Mouse (Mus musculus): ENCODE measurements around the gene Tnks2. TPM values are rescaled to one million over a fixed set of nuclear protein-coding genes. Genes with fewer than 3 reads are reported as not detected.
"Not testable (repeated sequence)": the region's sequence is repeated elsewhere in the genome, so short reads cannot be mapped to it uniquely, and the experiment has no call there.

The Tnks2 gene
- polyA plus RNA-seq, 1 experiment from 2014 or later: 40.7 TPM

DNA sequence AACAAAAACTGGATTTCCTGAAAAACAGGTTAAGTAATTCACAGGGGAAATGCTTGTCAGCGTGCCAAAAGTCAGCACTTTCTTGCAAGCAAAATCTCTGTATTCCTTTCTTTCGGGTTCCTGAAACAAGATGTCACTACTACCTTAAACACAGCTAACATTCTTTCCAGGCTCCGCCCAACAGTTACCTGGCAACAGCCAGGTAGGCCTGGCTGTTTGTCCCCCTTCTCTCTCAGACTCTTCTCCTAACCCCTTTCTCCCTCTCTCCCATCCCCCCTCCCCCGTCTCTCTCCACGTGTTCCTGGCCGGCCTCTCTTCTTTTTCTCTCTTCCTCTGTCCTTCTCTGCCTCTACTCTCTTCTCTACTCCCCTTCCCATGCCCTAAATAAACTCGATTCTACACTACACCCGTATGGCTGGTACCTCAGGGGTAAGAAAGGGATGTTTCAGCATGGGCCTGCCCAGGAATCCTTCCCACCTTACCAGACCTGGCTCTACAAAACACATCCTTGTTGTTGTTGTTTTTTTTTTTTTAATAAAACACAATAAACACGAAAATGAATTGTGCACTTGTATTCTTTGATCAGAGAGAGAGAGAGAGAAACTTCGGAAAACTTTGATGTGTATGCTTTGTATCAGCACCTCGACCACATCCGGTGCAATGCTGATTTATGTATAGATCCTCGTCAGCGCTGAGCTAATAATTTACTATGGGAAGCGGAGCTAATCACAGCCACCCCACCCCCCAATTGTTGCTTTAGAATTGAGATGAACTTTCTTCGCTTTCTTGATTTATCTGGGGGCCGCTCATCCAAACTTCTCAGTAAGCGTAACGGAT, 863 bp upstream of the Tnks2 start:
- peak; percentile 68 for ATAC-seq
- Histone ChIP-seq H3K27ac (peak overlapping the region; percentile 98), H3K4me1 (replicated peaks) (peaks cover 8% of the 10 kb centered on the region), H3K4me2 (replicated peaks) (peak overlapping the region; percentile 70), H3K27me3 (replicated peaks) (no peaks in the 10 kb centered on the region), H3K9ac (peak overlapping the region; percentile 97), H3K9me3 (no peaks in the 10 kb centered on the region), H3K4me3 (replicated peaks) (peak overlapping the region; percentile 96), H3K36me3 (no peaks in the 10 kb centered on the region)
- 5% methylated on average over 19 of the region's 19 CpGs for WGBS

DNA sequence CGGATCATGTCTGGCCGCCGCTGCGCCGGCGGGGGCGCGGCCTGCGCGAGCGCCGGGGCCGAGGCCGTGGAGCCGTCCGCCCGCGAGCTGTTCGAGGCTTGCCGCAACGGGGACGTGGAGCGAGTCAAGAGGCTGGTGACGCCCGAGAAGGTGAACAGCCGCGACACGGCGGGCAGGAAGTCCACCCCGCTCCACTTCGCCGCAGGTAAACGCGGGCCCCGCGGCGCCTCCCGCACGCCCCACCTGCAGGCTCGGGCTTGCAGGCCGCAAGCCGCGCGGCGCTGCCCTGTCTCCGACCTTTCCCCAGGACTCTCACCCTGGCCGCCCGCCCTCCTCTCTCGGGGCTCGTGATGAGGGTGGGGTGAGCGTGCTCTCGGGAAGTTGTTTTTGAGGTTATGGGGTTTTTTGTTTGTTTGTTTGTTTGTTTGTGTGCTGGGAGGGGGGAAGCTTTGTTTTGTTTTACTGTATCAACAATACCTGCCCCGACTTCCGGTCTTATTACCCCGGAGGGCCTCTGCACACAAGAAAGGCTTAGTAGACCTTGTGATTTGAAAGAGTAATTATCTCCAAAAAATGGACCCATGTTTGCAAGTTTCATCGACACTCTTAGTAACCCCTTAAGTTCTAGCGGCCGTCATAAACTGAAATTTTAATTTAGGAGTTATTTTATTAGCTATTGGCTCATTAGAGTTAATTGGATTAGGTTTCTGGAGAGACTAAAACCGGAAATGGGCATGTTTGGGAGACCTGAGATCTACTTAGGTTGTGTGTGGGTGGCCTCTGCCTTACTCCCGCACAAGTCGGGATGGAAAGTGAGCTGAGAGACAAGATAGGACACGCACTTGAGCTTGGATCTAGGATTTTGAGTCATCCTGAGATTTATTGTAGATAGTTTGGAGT, 750 bp downstream of the Tnks2 start:
- no peaks in the 10 kb centered on the region for H3K36me3 ChIP-seq
- no peaks in the 10 kb centered on the region for H3K9me3 ChIP-seq
- H3K27me3 ChIP-seq (replicated peaks): no peaks in the 10 kb centered on the region
- peak overlapping the region; percentile 97 for H3K9ac ChIP-seq
- peak overlapping the region; percentile 70 for H3K4me2 ChIP-seq (replicated peaks)
- peaks cover 8% of the 10 kb centered on the region for H3K4me1 ChIP-seq (replicated peaks)
- under 1% methylated on average over 62 of the region's 62 CpGs for WGBS
- H3K4me3 ChIP-seq (replicated peaks): peak overlapping the region; percentile 96
- H3K27ac ChIP-seq: peak overlapping the region; percentile 98
- ATAC-seq: peak; percentile 69

DNA sequence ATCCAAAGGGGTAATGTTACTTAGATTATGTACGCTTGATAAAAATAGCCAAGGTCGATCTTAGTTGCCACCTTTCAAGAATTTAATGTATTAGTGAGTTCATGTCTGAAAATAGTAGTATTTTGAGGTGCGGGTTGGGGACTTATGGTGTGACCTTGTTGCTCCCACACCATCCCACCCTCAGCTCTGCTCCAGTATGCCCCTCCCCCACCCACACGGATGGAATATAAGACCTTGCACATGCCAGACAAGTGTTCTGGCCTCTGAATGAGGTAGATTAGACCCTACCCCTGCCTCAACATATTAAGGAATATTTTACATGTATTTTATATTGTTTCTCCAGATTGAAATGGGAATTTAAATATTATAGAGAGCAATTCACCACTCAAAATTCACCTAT, 2.0 kb downstream of the Tnks2 start:
- no peak for ATAC-seq
- H3K27ac ChIP-seq: no peak overlapping the region
- 45% methylated on average over 4 of the region's 4 CpGs for whole genome bisulfite sequencing

DNA sequence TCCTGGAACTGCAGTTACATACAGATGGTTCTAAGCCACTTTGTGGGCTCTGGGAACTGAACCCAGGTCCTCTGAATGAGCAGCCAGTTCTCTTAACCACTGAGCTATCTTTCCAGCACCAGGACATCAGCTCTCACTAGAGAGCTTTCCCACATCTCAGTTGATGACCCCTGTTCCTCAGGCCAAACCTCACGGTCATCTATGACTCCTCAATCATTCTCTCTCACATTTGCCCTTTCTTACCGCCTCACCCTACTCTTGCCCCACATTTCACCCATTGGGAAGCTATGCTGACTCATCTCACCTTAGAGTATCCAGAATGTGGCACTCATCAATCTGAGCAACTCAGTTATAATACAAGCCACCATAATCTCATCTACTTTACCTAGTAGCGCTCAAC, 6.3 kb downstream of the Tnks2 start:
- ATAC-seq: no peak
- Histone ChIP-seq H3K4me3 (replicated peaks) (no peak overlapping the region), H3K36me3 (peaks cover 4% of the 10 kb centered on the region; the same call in 1 of the 2 replicates), H3K4me1 (replicated peaks) (peaks cover 8% of the 10 kb centered on the region), H3K27ac (no peak overlapping the region), H3K27me3 (replicated peaks) (no peaks in the 10 kb centered on the region), H3K4me2 (replicated peaks) (no peak overlapping the region), H3K9ac (no peak overlapping the region), H3K9me3 (no peaks in the 10 kb centered on the region)
- 90% methylated on average over 3 of the region's 3 CpGs for WGBS

More for the DNA sequence above, 2.0 kb downstream of the Tnks2 start:
- Histone ChIP-seq H3K9me3 (no peaks in the 10 kb centered on the region), H3K36me3 (no peaks in the 10 kb centered on the region), H3K4me1 (replicated peaks) (peaks cover 8% of the 10 kb centered on the region), H3K4me2 (replicated peaks) (peak overlapping the region; percentile 70), H3K4me3 (replicated peaks) (peak overlapping the region; percentile 22), H3K27me3 (replicated peaks) (no peaks in the 10 kb centered on the region), H3K9ac (no peak overlapping the region)

DNA sequence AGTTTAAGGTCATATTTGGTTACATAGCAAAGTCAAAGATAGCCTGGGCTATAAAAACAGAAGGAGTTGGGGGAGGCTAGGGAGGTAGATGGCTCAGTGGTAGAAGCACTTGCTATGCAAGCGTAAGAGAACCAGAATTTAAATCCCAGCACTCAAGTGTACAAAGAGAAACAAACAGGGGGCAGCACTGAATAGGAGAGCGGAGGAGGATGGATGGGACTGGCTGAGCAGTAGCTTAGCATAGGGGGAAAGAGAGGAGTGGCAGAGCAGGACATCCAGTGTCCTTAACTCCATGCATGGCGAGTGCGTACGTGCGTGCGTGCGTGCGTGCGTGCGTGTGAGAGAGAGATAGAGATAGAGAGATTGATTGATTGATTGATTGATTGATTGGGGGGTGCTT, 9.8 kb downstream of the Tnks2 start:
- H3K4me3 ChIP-seq (replicated peaks): no peak overlapping the region
- no peaks in the 10 kb centered on the region for H3K27me3 ChIP-seq (replicated peaks)
- no peaks in the 10 kb centered on the region for H3K9me3 ChIP-seq
- H3K4me2 ChIP-seq (replicated peaks): no peak overlapping the region
- no peak overlapping the region for H3K9ac ChIP-seq
- ATAC-seq: no peak
- 91% methylated on average over 11 of the region's 11 CpGs for WGBS
- no peaks in the 10 kb centered on the region for H3K4me1 ChIP-seq (replicated peaks)
- no peak overlapping the region for H3K27ac ChIP-seq
- peaks cover 9% of the 10 kb centered on the region; the same call in 1 of the 2 replicates for H3K36me3 ChIP-seq

DNA sequence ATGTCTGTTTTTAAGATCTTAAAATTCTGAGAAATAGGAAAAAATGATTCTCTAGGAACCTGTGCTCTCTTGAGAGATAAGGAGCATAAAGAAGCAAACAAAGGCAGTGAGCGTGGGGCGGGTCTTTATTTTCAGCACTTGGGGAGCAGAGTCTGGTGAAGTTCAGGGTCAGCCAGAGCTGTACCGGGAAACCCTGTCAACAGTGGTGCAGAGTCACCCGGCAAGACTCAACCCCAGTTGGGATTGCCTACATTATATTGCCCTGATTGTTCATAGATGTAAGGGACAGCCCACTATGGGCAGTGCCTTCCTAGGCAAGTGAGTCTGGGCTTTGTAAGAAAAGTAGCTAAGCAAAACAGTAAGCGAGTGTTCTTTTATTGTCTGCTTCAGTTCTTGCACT, 11.9 kb downstream of the Tnks2 start:
- Histone ChIP-seq H3K27me3 (replicated peaks) (no peaks in the 10 kb centered on the region), H3K9ac (no peak overlapping the region), H3K4me1 (replicated peaks) (no peaks in the 10 kb centered on the region), H3K4me3 (replicated peaks) (no peak overlapping the region), H3K27ac (no peak overlapping the region), H3K36me3 (peaks cover 12% of the 10 kb centered on the region), H3K9me3 (no peaks in the 10 kb centered on the region), H3K4me2 (replicated peaks) (no peak overlapping the region)
- WGBS: 63% methylated on average over 5 of the region's 5 CpGs
- peak; percentile 77 for ATAC-seq

DNA sequence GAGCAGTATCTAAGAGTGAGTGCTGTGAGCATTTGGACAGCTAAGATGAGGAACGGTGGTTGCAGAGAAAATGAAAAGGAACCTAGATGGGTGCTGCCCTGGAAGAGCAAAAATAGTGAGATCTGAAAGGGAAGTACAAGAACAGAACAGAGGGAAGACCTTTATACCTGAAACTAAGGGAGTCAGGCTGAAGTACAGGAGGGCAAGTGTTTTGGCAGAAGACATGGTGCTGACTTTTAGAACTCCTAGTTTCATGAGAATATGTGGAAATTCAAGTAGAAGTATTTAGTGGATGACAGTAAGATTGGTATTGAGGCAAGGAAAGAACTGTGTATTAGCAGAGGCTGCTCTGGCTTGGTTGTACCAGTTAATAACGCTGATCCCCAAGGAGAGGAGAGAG, 19.8 kb downstream of the Tnks2 start:
- H3K9me3 ChIP-seq: no peaks in the 10 kb centered on the region
- no peaks in the 10 kb centered on the region for H3K27me3 ChIP-seq (replicated peaks)
- peaks cover 13% of the 10 kb centered on the region for H3K36me3 ChIP-seq
- no peak for ATAC-seq
- 84% methylated on average over 2 of the region's 2 CpGs for WGBS
- H3K9ac ChIP-seq: no peak overlapping the region
- no peak overlapping the region for H3K4me2 ChIP-seq (replicated peaks)
- H3K4me3 ChIP-seq (replicated peaks): no peak overlapping the region
- no peak overlapping the region for H3K27ac ChIP-seq
- no peaks in the 10 kb centered on the region for H3K4me1 ChIP-seq (replicated peaks)

DNA sequence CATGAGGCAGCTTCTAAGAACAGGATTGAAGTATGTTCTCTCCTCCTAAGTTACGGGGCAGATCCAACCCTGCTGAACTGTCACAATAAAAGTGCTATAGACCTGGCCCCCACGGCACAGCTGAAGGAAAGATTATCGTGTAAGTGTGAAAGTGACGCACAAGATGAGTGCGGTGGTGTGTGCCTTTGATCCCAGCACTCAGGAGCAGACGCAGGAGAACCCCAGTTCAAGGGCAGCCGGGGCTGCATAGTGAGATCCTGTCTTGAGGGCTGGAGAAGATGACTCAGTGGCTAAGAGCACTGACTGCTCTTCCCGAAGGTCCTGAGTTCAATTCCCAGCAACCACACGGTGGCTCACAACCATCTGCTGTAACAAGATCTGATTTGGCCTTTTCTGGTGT, 23.8 kb downstream of the Tnks2 start:
- 83% methylated on average over 9 of the region's 9 CpGs for WGBS
- no peak overlapping the region for H3K27ac ChIP-seq
- no peaks in the 10 kb centered on the region for H3K4me1 ChIP-seq (replicated peaks)
- H3K4me3 ChIP-seq (replicated peaks): no peak overlapping the region
- no peak for ATAC-seq
- H3K9ac ChIP-seq: no peak overlapping the region
- no peaks in the 10 kb centered on the region for H3K9me3 ChIP-seq
- peaks cover 19% of the 10 kb centered on the region for H3K36me3 ChIP-seq
- no peak overlapping the region for H3K4me2 ChIP-seq (replicated peaks)
- no peaks in the 10 kb centered on the region for H3K27me3 ChIP-seq (replicated peaks)

DNA sequence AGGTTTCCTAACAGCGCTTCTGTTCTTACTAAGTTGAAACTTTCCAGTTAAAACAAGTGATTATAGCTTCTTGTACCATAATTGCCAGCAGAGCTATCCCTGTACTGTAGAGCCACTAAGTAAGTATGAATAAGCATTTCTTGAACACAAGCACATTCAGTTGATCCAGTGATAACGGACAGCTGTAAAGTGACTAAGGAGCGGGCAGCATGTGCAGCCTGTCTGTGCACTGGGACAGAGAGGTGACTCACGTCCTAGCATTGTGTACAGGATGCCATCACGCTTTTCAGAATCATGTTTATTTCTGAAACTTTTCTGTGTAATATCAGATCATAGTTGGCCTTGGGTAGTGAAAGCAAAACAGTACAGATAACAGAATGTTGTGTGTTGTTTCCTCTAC, 26.4 kb downstream of the Tnks2 start:
- Histone ChIP-seq H3K4me2 (replicated peaks) (no peak overlapping the region), H3K27ac (no peak overlapping the region), H3K36me3 (peaks cover 18% of the 10 kb centered on the region), H3K9ac (no peak overlapping the region), H3K27me3 (replicated peaks) (no peaks in the 10 kb centered on the region), H3K4me1 (replicated peaks) (no peaks in the 10 kb centered on the region), H3K9me3 (no peaks in the 10 kb centered on the region), H3K4me3 (replicated peaks) (no peak overlapping the region)
- WGBS: 90% methylated on average over 5 of the region's 5 CpGs
- ATAC-seq: no peak

DNA sequence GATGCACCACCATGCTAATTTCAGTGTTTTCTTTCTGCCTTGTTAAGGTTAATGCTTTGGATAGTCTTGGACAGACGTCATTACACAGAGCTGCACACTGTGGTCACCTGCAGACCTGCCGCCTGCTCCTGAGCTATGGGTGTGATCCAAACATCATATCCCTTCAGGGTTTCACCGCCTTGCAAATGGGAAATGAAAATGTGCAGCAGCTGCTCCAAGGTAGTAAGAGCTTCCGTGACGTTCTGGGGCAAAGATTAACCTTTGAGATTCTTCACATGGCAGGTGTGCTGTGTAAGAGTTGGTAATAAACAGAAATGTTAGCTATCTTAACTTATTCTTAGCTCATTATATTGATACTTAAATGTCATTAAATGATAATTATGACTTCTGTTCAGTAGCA, 31.9 kb downstream of the Tnks2 start:
- Histone ChIP-seq H3K4me2 (replicated peaks) (no peak overlapping the region), H3K36me3 (peaks cover 19% of the 10 kb centered on the region), H3K4me1 (replicated peaks) (no peaks in the 10 kb centered on the region), H3K27me3 (replicated peaks) (no peaks in the 10 kb centered on the region), H3K9ac (no peak overlapping the region), H3K4me3 (replicated peaks) (no peak overlapping the region), H3K27ac (no peak overlapping the region), H3K9me3 (no peaks in the 10 kb centered on the region)
- ATAC-seq: no peak
- 86% methylated on average over 5 of the region's 5 CpGs for WGBS

DNA sequence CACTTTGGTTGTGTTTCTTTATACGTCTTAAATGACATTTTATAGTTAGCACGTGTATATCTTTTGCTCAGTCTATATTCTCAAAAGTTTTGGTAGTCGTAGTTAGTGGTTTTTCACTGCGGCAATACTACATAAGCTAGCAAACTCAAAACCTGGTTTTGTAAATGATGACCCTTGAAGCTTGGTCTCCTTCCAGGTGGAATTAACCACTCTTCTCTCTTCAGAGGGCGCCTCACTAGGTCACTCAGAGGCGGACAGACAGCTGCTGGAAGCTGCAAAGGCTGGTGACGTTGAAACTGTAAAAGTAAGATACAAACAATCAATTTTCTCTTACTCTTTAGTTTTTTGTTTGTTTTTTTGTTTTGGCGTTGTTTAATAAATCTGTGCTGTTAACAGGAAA, 33.4 kb downstream of the Tnks2 start:
- Histone ChIP-seq H3K4me2 (replicated peaks) (no peak overlapping the region), H3K9me3 (no peaks in the 10 kb centered on the region), H3K4me1 (replicated peaks) (no peaks in the 10 kb centered on the region), H3K36me3 (peaks cover 17% of the 10 kb centered on the region), H3K27me3 (replicated peaks) (no peaks in the 10 kb centered on the region), H3K9ac (no peak overlapping the region), H3K4me3 (replicated peaks) (no peak overlapping the region), H3K27ac (no peak overlapping the region)
- no peak for ATAC-seq
- WGBS: 90% methylated on average over 8 of the region's 8 CpGs

DNA sequence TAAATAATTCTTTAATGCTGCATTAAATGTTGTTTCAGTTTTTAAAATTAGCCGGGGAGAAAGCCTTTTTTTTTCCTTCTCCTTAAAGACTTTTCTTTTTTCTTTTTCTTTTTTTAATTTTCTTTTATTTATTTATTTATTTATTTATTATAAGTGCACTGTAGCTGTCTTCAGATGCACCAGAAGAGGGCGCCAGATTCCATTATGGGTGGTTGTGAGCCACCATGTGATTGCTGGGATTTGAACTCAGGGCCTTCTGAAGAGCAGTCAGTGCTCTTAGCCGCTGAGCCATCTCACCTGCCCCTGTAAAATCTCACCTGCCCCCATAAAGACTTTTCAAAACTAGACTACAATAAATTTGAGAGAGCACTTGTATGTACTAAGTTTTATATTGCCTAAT, 34.6 kb downstream of the Tnks2 start:
- peaks cover 22% of the 10 kb centered on the region for H3K36me3 ChIP-seq
- WGBS: 80% methylated on average over 3 of the region's 3 CpGs
- H3K9me3 ChIP-seq; H3K27ac ChIP-seq; H3K4me1 ChIP-seq (replicated peaks); H3K4me3 ChIP-seq (replicated peaks); ATAC-seq; H3K27me3 ChIP-seq (replicated peaks); H3K4me2 ChIP-seq (replicated peaks); H3K9ac ChIP-seq: not testable (repeated sequence)

Measured in intestine, embryonic 15.5 days (tissue).